Comparison of ENCODE assay signal across 21 mouse cellular contexts in the genomic region with DNA sequence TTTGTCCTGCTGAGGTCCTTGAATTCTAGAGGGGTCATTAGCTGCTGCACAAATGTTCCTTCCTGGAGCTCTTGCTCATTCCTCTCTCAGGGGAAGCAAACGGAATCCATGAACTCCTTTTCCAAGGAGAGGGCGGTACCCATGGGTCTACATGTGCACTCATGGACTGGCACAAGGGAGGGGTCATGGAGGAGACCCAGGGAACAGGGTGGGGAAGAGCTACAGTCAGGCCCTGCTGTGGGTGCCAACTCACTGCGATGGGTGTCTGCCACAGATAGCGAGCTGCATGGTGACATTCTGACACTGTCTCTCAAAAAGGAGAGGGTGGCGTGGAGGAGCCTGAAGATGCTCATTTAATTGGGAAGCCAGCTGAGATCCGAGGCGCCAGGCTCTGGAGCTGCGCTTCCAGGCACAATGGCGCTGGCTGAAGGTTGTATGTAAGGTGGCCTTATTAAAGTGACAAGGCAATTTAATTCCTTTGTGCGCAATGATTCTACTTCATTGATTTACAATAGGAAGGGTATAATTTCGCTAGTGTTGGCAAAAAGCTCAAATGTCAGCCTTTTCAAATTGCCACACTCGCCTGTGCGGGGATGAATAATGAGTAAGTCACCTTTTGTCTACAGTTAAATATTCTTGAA. TPM values are rescaled to one million over a fixed set of nuclear protein-coding genes. Genes with fewer than 3 reads are reported as not detected.
DNase-seq lines count a peak whose midpoint lies in the region; ATAC-seq lines count a peak whose summit lies in the region.
"Had no signal": no experiment of that assay in that cellular context is flagged by ENCODE, and none has a peak within 500 bp of the region (broad histone marks: within the 10 kb centered on the region; RNA-seq: fewer than 3 reads in every experiment).

No protein-coding gene starts in this region.

- peak overlapping the region; percentile 62 for H3K27ac ChIP-seq in midbrain, embryonic 13.5 days
- no peak overlapping the region for H3K27ac ChIP-seq in midbrain, embryonic 11.5 days (ENCODE audit: low read depth, low read length)
- peak overlapping the region; percentile 49 for H3K27ac ChIP-seq in forebrain, embryonic 13.5 days
- no peak overlapping the region for H3K27ac ChIP-seq in hindbrain, embryonic 14.5 days
- H3K27ac ChIP-seq in neural tube, embryonic 14.5 days (ENCODE audit: low read depth, low read length): no peak overlapping the region
- H3K27ac ChIP-seq: layer of hippocampus, adult 2 months had no signal

- H3K9me3 ChIP-seq in midbrain, embryonic 13.5 days: no peaks in the 10 kb centered on the region
- no peaks in the 10 kb centered on the region for H3K9me3 ChIP-seq in midbrain, embryonic 11.5 days (ENCODE audit: control insufficient read depth, low read length)
- no peaks in the 10 kb centered on the region for H3K9me3 ChIP-seq in forebrain, embryonic 13.5 days (replicated peaks)
- H3K9me3 ChIP-seq in hindbrain, embryonic 14.5 days (ENCODE audit: control insufficient read depth, low read length): no peaks in the 10 kb centered on the region
- no peaks in the 10 kb centered on the region for H3K9me3 ChIP-seq in neural tube, embryonic 14.5 days (ENCODE audit: control insufficient read depth, low read length)

- 46% methylated on average over 13 of the region's 13 CpGs for WGBS in midbrain, embryonic 13.5 days
- WGBS in midbrain, embryonic 11.5 days: 72% methylated on average over 13 of the region's 13 CpGs
- WGBS in forebrain, embryonic 13.5 days: 22% methylated on average over 13 of the region's 13 CpGs
- WGBS in hindbrain, embryonic 14.5 days: 34% methylated on average over 13 of the region's 13 CpGs
- 29% methylated on average over 13 of the region's 13 CpGs for whole genome bisulfite sequencing in neural tube, embryonic 14.5 days

- no peaks in the 10 kb centered on the region for H3K36me3 ChIP-seq in midbrain, embryonic 13.5 days
- no peaks in the 10 kb centered on the region for H3K36me3 ChIP-seq in midbrain, embryonic 11.5 days (ENCODE audit: control insufficient read depth, insufficient read depth, low read length)
- no peaks in the 10 kb centered on the region for H3K36me3 ChIP-seq in forebrain, embryonic 13.5 days (ENCODE audit: poor library complexity, severe bottlenecking)
- no peaks in the 10 kb centered on the region for H3K36me3 ChIP-seq in hindbrain, embryonic 14.5 days (replicated peaks; ENCODE audit: control insufficient read depth, insufficient read depth)
- H3K36me3 ChIP-seq in neural tube, embryonic 14.5 days (ENCODE audit: control insufficient read depth, insufficient read depth, low read length): no peaks in the 10 kb centered on the region

- DNase-seq in midbrain, embryonic 11.5 days (ENCODE audit: low spot score, missing footprints): no peak
- DNase-seq in hindbrain, embryonic 14.5 days (ENCODE audit: low spot score): peak; percentile 41
- DNase-seq in thymus, adult 18-20 months: no peak
- DNase-seq in adrenal gland, adult 2 months: no peak
- DNase-seq in cerebellum, adult 8-10 months: no peak
- DNase-seq: gastrocnemius, postnatal 14 days; kidney, adult 8-10 months; liver, postnatal 0 days; right cerebral cortex, postnatal 25 days had no signal

- H3K9ac ChIP-seq in midbrain, embryonic 13.5 days (replicated peaks): no peak overlapping the region
- no peak overlapping the region for H3K9ac ChIP-seq in midbrain, embryonic 11.5 days (ENCODE audit: low read length)
- no peak overlapping the region for H3K9ac ChIP-seq in forebrain, embryonic 13.5 days
- no peak overlapping the region for H3K9ac ChIP-seq in hindbrain, embryonic 14.5 days
- H3K9ac ChIP-seq in neural tube, embryonic 14.5 days (replicated peaks; ENCODE audit: low read depth, low read length): no peak overlapping the region
- H3K9ac ChIP-seq: liver, postnatal 0 days had no signal

- H3K4me3 ChIP-seq in midbrain, embryonic 13.5 days (replicated peaks): no peak overlapping the region
- H3K4me3 ChIP-seq in midbrain, embryonic 11.5 days (ENCODE audit: low read depth, low read length): no peak overlapping the region
- no peak overlapping the region for H3K4me3 ChIP-seq in forebrain, embryonic 13.5 days
- H3K4me3 ChIP-seq in hindbrain, embryonic 14.5 days (replicated peaks; ENCODE audit: low read length): no peak overlapping the region
- H3K4me3 ChIP-seq in neural tube, embryonic 14.5 days (ENCODE audit: low read depth, low read length): no peak overlapping the region
- H3K4me3 ChIP-seq: layer of hippocampus, adult 2 months had no signal

- H3K4me2 ChIP-seq in midbrain, embryonic 13.5 days (replicated peaks): no peak overlapping the region
- no peak overlapping the region for H3K4me2 ChIP-seq in midbrain, embryonic 11.5 days
- H3K4me2 ChIP-seq in forebrain, embryonic 13.5 days: no peak overlapping the region
- no peak overlapping the region for H3K4me2 ChIP-seq in hindbrain, embryonic 14.5 days (replicated peaks)
- no peak overlapping the region; the same call in 1 of the 2 replicates for H3K4me2 ChIP-seq in neural tube, embryonic 14.5 days (ENCODE audit: low read depth, low read length)
- H3K4me2 ChIP-seq: heart, embryonic 11.5 days had no signal

- peaks cover 18% of the 10 kb centered on the region; the same call in 1 of the 2 replicates for H3K4me1 ChIP-seq in midbrain, embryonic 13.5 days (replicated peaks)
- no peaks in the 10 kb centered on the region for H3K4me1 ChIP-seq in midbrain, embryonic 11.5 days (ENCODE audit: control insufficient read depth, insufficient read depth, low read length)
- H3K4me1 ChIP-seq in forebrain, embryonic 13.5 days: peaks cover 18% of the 10 kb centered on the region
- 0 out of 2 replicates have a peak, but pooled peaks cover 12% of the 10 kb centered on the region for H3K4me1 ChIP-seq in hindbrain, embryonic 14.5 days (replicated peaks; ENCODE audit: control insufficient read depth, insufficient read depth, low read length)
- H3K4me1 ChIP-seq in neural tube, embryonic 14.5 days (ENCODE audit: control insufficient read depth, insufficient read depth, low read length): peaks cover 9% of the 10 kb centered on the region

- ATAC-seq in midbrain, embryonic 13.5 days: no peak
- no peak for ATAC-seq in midbrain, embryonic 11.5 days (ENCODE audit: low FRiP score)
- peak; percentile 90 for ATAC-seq in forebrain, embryonic 13.5 days
- peak; percentile 37; the same call in 1 of the 2 replicates for ATAC-seq in hindbrain, embryonic 14.5 days (ENCODE audit: low FRiP score)
- ATAC-seq in neural tube, embryonic 14.5 days (ENCODE audit: low read depth): peak; percentile 56; the same call in 1 of the 2 replicates
- ATAC-seq: liver, postnatal 0 days had no signal

- H3K27me3 ChIP-seq in midbrain, embryonic 13.5 days: peaks cover 6% of the 10 kb centered on the region; the same call in 1 of the 2 replicates
- H3K27me3 ChIP-seq in midbrain, embryonic 11.5 days (ENCODE audit: control insufficient read depth, insufficient read depth, low read length): no peaks in the 10 kb centered on the region
- H3K27me3 ChIP-seq in forebrain, embryonic 13.5 days: peaks cover 50% of the 10 kb centered on the region
- H3K27me3 ChIP-seq in hindbrain, embryonic 14.5 days (ENCODE audit: control insufficient read depth, insufficient read depth, low read length): no peaks in the 10 kb centered on the region
- no peaks in the 10 kb centered on the region for H3K27me3 ChIP-seq in neural tube, embryonic 14.5 days (ENCODE audit: control insufficient read depth, insufficient read depth, low read length)

RNA-seq across cellular contexts. Expression of a gene that starts 55.9 kb away (rescaled TPM):
- 0.34 and 0.40 TPM in 2 replicates for polyA plus RNA-seq in midbrain, embryonic 13.5 days (2015; fragmentation: Nextera tagmentation; extraction: Ambion mirVana)
- polyA plus RNA-seq in midbrain, embryonic 11.5 days (2014; fragmentation: Nextera tagmentation; extraction: Ambion mirVana): not detected in 2 replicates
- polyA plus RNA-seq in forebrain, embryonic 13.5 days (2015; fragmentation: Nextera tagmentation; extraction: Ambion mirVana): 0.30 and 0.89 TPM in 2 replicates
- polyA plus RNA-seq in hindbrain, embryonic 14.5 days (2014; fragmentation: Nextera tagmentation; extraction: Ambion mirVana): 0.42 and 0.64 TPM in 2 replicates
- 0.98 and 1.2 TPM in 2 replicates for polyA plus RNA-seq in neural tube, embryonic 14.5 days (2014; fragmentation: Nextera tagmentation; extraction: Ambion mirVana)
- total RNA-seq in adrenal gland, adult 2 months (2021): not detected
- polyA plus RNA-seq in adrenal gland, adult 2 months (2012; rRNA removed): 0.16 TPM in 1 of 2 replicates, not detected in the other
- total RNA-seq: adrenal gland, postnatal 4 days; common myeloid progenitor, adult 5-6 weeks; gastrocnemius, postnatal 14 days; hematopoietic stem cell, adult 5-6 weeks; left cerebral cortex, adult 8-10 months; megakaryocyte progenitor cell, adult 5-6 weeks; MEL; neutrophil, adult 5-6 weeks had no signal
- polyA plus RNA-seq: heart, embryonic 11.5 days; liver, postnatal 0 days had no signal

Comparison
In these comparisons a context has a peak if more than half of its experiments do, and no peak if none do; other contexts are left out.
1. H3K27ac ChIP-seq: peak in midbrain, embryonic 13.5 days (single experiment) and forebrain, embryonic 13.5 days (single experiment); none in midbrain, embryonic 11.5 days (single experiment), hindbrain, embryonic 14.5 days (single experiment) and neural tube, embryonic 14.5 days (single experiment).
2. ATAC-seq: peak in forebrain, embryonic 13.5 days (single experiment), hindbrain, embryonic 14.5 days (single experiment) and neural tube, embryonic 14.5 days (single experiment); none in midbrain, embryonic 13.5 days (single experiment) and midbrain, embryonic 11.5 days (single experiment).